Mouse (Mus musculus): ENCODE results near the gene Tmed9.
"Not testable (repeated sequence)": the region's sequence is repeated elsewhere in the genome, so short reads cannot be mapped to it uniquely, and the experiment has no call there.

Gene Tmed9

DNA sequence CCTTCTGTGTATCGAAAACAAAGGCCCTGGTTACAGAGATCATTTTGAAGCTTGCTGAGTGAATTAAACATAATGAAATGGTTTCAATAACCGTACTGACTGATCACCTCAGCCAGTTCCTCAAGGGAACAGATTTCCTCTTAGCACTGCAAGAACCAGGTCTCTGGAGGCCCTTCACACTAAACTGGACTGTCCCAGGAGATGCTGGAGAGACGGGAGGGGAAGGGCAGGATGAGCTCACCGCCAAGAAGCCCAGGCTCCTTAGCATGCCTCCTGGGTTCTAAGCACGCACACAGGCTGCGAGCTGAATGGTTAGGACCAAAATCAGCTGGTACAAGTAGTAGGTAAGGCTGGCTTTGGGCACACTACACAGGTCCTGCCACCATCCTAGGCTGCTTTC, 6.5 kb upstream of the Tmed9 start:
- DNase-seq (ENCODE audit: low read depth, low spot score) = no peak

- DNase-seq (ENCODE audit: low read depth, low spot score) = no peak
These were observed 5.6 kb upstream of the Tmed9 start for GRCm38 (mm10) chr13:55567949-55568348.

DNA sequence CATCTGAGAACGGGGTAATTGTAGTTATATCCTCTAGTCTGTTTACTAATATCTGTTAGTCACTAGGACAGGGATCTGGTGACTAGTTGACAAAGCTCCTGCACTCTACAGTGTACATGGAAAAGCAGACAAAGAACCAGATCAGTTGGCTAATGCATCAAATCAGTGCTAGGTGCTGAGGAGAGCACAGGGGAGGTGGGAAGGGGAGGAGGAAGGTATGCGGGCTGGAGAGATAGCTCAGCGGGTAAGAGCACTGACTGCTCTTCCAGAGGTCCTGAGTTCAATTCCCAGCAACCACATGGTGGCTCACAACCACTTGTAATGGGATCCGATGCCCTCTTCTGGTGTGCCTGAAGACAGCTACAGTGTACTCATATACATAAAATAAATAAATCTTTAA, 5.0 kb upstream of the Tmed9 start:
- DNase-seq (ENCODE audit: low read depth, low spot score) = not testable (repeated sequence)

- DNase-seq (ENCODE audit: low read depth, low spot score) = no peak
These were observed 3.7 kb upstream of the Tmed9 start for GRCm38 (mm10) chr13:55569726-55570285.

- DNase-seq (ENCODE audit: low read depth, low spot score) = no peak
These were observed 3.1 kb upstream of the Tmed9 start for GRCm38 (mm10) chr13:55570286-55570973.

DNA sequence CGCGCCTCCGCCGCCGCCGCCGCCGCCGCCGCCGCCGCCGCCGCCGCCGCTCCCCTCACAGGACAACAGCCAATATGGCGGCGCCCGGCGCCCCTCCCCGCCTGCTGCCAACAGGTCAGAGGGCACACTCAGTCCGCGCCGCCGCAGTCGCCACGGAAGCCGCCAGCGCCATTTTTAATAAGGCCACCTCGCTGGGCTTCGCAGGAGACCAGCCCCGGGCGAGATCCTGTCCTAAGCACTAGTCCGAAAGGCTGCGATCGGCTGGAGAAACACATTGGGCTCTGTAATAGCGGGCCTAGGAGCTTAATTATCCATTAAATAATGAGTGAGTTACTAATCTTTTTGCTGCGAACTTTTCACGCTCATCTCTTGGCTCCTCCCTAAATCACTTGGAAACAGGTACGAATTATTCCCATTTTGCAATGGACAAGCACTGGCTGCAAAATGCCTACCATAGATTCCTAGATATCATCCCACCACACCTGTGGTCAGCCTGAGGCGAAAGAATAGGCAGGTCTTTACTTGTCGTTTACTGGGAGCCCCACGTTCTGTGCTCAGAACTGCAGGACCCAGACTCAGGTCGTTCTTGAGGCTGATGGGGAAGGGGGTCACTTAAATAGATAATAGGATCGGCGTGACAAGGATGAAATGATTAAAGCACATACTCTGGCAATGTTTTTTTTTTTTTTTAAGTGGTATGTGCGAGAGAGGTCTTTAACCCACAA, 2.3 kb upstream of the Tmed9 start, which contains the start of gene Fam193b:
Gene Fam193b (minus strand): TSS at position 94 of the 725 bp plus-strand sequence.
- peak; percentile 77 for DNase-seq (ENCODE audit: low read depth, low spot score)

DNA sequence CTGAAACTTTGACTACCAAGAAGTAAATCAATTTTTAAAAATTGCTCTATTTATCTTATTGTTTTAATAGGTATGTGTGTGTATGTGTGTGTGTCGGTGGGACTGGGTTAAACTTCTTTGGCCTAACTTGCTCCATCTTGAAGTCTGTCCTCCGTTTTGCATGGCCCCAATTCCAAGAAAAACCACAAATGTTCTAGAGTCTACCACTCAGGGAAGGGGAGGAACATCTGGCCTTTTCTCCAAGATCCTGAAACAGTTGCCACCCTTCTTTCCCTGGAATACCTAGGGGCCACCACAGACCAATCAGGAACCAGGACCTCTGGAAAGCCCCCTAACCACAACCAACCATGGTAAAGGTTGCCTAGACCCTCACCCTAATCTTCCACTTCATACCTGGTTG, 1.6 kb upstream of the Tmed9 start:
- DNase-seq (ENCODE audit: low read depth, low spot score) = no peak

DNA sequence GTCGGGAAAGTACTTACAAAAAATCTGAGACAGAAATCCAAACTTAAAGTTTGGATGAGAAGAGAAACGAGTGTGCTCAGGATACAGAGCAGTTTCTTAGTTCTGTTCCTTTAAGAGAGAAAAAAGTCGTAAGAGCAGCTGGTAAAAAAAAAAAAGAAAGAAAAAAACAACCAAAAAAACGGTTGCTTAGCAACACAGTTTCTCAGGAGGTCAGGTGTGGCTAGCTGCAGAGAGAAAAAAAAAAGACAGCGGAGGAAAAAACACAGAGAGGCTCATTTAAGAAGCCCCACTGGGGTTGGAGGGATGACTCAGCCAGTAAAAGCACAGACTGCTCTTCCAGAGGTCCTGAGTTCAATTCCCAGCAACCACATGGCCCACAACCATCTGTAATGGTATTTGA, 789 bp downstream of the Tmed9 start:
- no peak for DNase-seq (ENCODE audit: low read depth, low spot score)

DNA sequence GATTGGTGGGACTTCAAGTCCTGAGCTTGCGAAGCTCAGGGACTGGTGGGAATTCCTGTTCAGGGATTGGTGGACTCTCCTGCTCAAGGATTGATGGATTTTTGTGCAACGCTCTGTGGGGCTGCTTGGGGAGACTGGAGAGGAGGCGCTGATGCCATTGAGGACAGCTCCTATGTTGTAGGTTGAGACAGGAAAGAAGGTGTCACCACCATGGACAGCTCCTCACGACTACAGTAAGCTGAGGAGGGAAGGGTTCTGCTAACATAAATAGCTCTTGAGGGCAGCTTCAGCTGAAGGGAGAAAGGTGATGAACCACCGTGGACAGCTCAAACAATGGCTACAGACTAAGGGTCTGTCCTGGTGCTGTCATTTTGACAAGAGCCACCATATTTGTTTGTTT, 2.4 kb downstream of the Tmed9 start:
- DNase-seq (ENCODE audit: low read depth, low spot score) = no peak

DNA sequence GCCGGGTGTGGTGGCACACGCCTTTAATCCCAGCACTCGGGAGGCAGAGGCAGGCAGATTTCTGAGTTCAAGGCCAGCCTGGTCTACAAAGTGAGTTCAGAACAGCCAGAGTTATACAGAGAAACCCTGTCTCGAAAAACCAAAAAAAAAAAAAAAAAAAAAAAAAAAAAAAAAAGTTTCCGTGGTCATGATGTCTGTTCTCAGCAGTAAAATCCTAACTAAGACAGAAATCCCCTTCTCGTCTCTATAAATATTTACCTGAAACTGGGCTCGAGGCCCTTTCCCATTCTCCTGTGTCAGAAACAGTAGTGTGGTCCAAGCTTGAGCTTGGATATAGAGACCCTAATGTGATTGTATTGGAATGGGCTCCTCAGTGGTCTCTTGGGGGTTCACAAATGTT, 3.3 kb downstream of the Tmed9 start:
- DNase-seq (ENCODE audit: low read depth, low spot score) = not testable (repeated sequence)

GRCm38 (mm10) chr13:55578086-55578485, 4.6 kb downstream of the Tmed9 start:
- no peak for DNase-seq (ENCODE audit: low read depth, low spot score)

GRCm38 (mm10) chr13:55591961-55592490, 18.5 kb downstream of the Tmed9 start:
- DNase-seq (ENCODE audit: low read depth, low spot score) = no peak

DNA sequence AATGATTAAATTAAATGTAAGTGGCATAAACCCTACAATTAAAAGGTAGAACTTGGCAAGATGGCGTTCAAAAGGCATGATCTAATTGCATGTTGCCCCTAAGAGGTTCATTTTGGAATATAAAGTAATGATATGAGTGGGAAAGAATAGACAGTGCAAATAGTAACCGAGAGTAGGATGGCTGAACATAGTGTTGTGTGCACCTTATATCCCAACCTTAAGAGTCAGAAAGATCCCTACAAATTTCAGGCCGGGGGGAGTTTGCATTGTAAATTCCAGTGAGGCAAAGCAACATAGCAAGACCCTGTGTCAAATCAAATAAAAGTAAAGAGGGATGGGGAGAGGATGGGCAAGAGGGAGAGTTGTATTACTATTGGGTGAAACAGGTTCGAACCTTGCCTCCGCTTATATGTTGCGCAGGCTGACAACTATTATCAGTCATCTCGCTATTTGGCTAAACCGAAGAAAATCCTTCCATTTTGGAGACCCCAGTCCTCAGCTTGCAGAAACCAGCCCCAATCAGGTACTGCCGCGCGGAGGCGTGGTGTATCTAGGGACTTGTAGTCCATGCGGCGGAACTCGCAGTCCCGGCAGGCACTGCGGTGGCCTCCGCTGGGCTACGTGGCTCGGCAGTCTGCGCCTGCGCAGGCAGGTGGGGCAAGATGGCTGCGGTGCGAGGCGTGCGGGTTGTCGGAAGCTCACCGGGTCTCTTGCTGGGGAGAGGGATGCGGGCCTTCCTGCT, 19.2 kb downstream of the Tmed9 start:
- peak; percentile 97 for DNase-seq (ENCODE audit: low read depth, low spot score)

GRCm38 (mm10) chr13:55593254-55593747, 19.8 kb downstream of the Tmed9 start:
- no peak for DNase-seq (ENCODE audit: low read depth, low spot score)

GRCm38 (mm10) chr13:55595375-55595774, 21.8 kb downstream of the Tmed9 start:
- DNase-seq (ENCODE audit: low read depth, low spot score) = no peak

- DNase-seq (ENCODE audit: low read depth, low spot score) = no peak
These were observed 23.3 kb downstream of the Tmed9 start for GRCm38 (mm10) chr13:55596802-55597201.

DNA sequence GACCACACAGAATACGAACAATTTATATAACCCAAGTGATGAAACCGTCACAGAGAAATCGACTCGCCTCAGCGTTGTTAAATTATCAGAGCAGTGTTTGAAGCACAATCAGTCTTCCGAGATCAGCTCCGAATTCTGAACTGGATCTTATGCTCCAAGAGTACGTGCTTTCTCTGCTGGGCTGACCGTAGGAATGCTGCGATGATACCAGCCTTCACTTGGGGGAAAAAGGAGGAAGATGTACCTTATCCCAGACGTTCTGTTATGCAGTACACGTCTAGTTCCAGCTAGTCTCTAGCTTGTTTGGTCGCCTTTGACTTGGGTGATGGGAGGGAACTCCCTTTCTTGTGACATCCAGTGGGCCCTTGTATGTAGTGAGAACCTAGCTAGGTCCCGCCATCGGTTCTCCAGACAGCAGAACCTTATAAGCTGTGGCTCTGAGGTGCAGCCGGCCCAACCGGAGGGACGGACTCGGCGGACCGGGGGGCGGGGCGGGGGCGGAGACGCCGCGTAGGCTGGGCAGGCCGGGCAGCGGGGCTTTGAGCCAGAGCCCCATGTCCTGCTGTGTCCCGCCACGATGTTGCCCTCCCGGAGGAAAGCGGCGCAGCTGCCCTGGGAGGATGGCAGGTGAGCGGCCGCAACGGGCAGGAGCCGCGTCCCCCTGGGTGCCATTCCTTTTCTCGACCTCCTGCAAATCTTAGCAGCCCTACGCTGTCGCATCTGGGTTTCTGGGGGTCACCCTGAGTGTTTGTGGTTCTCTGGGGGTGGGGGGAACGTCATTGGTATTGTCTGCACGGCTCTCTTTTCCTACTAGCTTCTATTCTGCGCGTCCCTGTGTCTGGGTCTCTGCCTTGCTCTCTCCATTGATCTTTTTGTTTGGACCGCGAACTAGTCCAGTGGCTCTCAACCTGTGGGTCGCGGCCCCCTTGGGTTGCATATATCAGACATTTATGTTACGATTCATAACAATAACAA, 26.3 kb downstream of the Tmed9 start, which contains the start of gene B4galt7:
Gene B4galt7 (plus strand): TSS at position 331 of the 975 bp plus-strand sequence.
- DNase-seq (ENCODE audit: low read depth, low spot score) = no peak

DNA sequence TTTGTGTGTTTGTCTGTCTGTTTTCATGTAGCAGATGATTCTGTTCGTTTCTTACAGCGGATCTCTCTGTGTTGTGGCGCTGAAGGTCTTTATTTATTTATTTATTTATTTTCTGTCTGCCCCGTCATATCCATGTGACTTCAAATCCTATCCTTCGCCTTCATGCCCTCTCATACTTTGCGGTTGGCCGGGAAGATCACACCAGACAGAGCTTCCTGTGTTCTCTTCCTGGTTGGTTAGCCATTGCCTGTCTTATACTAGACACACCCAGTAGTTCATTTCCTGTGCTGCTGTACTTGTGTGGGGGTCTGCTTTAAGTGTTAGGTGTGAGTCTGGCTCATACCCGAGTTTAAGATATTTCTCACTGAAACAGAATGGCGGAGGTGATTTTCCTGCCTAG, 27.1 kb downstream of the Tmed9 start:
- DNase-seq (ENCODE audit: low read depth, low spot score) = no peak

GRCm38 (mm10) chr13:55601611-55602010, 28.1 kb downstream of the Tmed9 start:
- DNase-seq (ENCODE audit: low read depth, low spot score) = no peak

DNA sequence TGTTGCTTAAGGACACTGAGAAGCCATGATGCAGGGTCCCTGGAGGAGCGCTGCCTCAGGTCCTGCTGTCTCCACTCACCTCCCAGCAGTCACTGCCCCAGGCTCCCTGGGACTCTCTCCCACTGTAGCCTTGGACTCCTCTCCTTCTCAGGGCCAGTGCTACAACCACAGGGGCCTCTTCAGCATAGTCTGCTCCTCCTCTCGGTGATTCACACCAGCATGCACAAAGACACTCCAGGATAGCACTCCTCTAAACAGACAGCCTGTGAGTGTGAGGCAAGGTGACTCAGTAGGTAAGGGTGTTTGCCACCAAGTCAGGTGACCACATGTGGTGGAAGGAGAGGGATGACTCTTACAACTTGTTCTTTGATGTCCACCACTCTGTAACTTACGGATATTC, 31.1 kb downstream of the Tmed9 start:
- no peak for DNase-seq (ENCODE audit: low read depth, low spot score)

All from embryo, embryonic 11.5 days (tissue).